Mouse (Mus musculus): ENCODE measurements around the gene Prr19. TPM values are rescaled to one million over a fixed set of nuclear protein-coding genes. Genes with fewer than 3 reads are reported as not detected.

The Prr19 gene
- polyA plus RNA-seq, 1 experiment from 2014 or later: 0.69 TPM

GRCm38 (mm10) chr7:25296945-25297453 is 4.2 kb upstream of the Prr19 start:
- Histone ChIP-seq H3K9me3 (ENCODE audit: control insufficient read depth, low read length) (no peaks in the 10 kb centered on the region), H3K9ac (ENCODE audit: low read depth, low read length) (peak overlapping the region; percentile 83), H3K4me1 (ENCODE audit: control insufficient read depth, insufficient read depth, low read length) (peaks cover 8% of the 10 kb centered on the region), H3K27ac (ENCODE audit: low read depth, low read length) (peak overlapping the region; percentile 93), H3K36me3 (ENCODE audit: control insufficient read depth, insufficient read depth, low read length) (peaks cover 35% of the 10 kb centered on the region), H3K27me3 (ENCODE audit: control insufficient read depth, insufficient read depth, low read length) (no peaks in the 10 kb centered on the region), H3K4me2 (replicated peaks; ENCODE audit: low read depth, low read length) (peak overlapping the region; percentile 81), H3K4me3 (ENCODE audit: low read length) (peak overlapping the region; percentile 83)
- ATAC-seq (ENCODE audit: low FRiP score, low TSS enrichment): no peak; the same call in none of the 2 replicates
- 0% methylated on average over 21 of the region's 21 CpGs for WGBS

- Histone ChIP-seq H3K27me3 (ENCODE audit: control insufficient read depth, insufficient read depth, low read length) (no peaks in the 10 kb centered on the region), H3K4me2 (replicated peaks; ENCODE audit: low read depth, low read length) (peak within 1 kb of the TSS; percentile 81), H3K4me1 (ENCODE audit: control insufficient read depth, insufficient read depth, low read length) (peaks cover 8% of the 10 kb centered on the region), H3K9ac (ENCODE audit: low read depth, low read length) (peak within 1 kb of the TSS; percentile 83), H3K27ac (ENCODE audit: low read depth, low read length) (peak within 1 kb of the TSS; percentile 93), H3K9me3 (ENCODE audit: control insufficient read depth, low read length) (no peaks in the 10 kb centered on the region), H3K4me3 (ENCODE audit: low read length) (peak within 1 kb of the TSS; percentile 83), H3K36me3 (ENCODE audit: control insufficient read depth, insufficient read depth, low read length) (peaks cover 28% of the 10 kb centered on the region)
- under 1% methylated on average over 52 of the region's 52 CpGs for WGBS
- ATAC-seq (ENCODE audit: low FRiP score, low TSS enrichment): peak; percentile 92
Measured at GRCm38 (mm10) chr7:25297454-25298325, 3.5 kb upstream of the Prr19 start, which contains the start of gene Pafah1b3. Pafah1b3 (minus strand) TSS chr7:25297986.

GRCm38 (mm10) chr7:25303003-25303684 is 1.9 kb downstream of the Prr19 start:
- Histone ChIP-seq H3K27me3 (ENCODE audit: control insufficient read depth, insufficient read depth, low read length) (peaks cover 5% of the 10 kb centered on the region; the same call in 1 of the 2 replicates), H3K4me3 (ENCODE audit: low read length) (no peak overlapping the region), H3K4me1 (ENCODE audit: control insufficient read depth, insufficient read depth, low read length) (peaks cover 6% of the 10 kb centered on the region; the same call in 1 of the 2 replicates), H3K36me3 (ENCODE audit: control insufficient read depth, insufficient read depth, low read length) (no peaks in the 10 kb centered on the region), H3K9ac (ENCODE audit: low read depth, low read length) (no peak overlapping the region), H3K27ac (ENCODE audit: low read depth, low read length) (no peak overlapping the region), H3K9me3 (ENCODE audit: control insufficient read depth, low read length) (no peaks in the 10 kb centered on the region), H3K4me2 (replicated peaks; ENCODE audit: low read depth, low read length) (no peak overlapping the region)
- ATAC-seq (ENCODE audit: low FRiP score, low TSS enrichment): no peak
- 68% methylated on average over 9 of the region's 9 CpGs for WGBS

- no peaks in the 10 kb centered on the region for H3K9me3 ChIP-seq (ENCODE audit: control insufficient read depth, low read length)
- no peak overlapping the region for H3K4me3 ChIP-seq (ENCODE audit: low read length)
- H3K4me2 ChIP-seq (replicated peaks; ENCODE audit: low read depth, low read length): no peak overlapping the region
- peaks cover 5% of the 10 kb centered on the region; the same call in 1 of the 2 replicates for H3K27me3 ChIP-seq (ENCODE audit: control insufficient read depth, insufficient read depth, low read length)
- H3K9ac ChIP-seq (ENCODE audit: low read depth, low read length): no peak overlapping the region
- H3K27ac ChIP-seq (ENCODE audit: low read depth, low read length): no peak overlapping the region
- 85% methylated on average over 3 of the region's 3 CpGs for WGBS
- ATAC-seq (ENCODE audit: low FRiP score, low TSS enrichment): no peak
- no peaks in the 10 kb centered on the region for H3K36me3 ChIP-seq (ENCODE audit: control insufficient read depth, insufficient read depth, low read length)
- H3K4me1 ChIP-seq (ENCODE audit: control insufficient read depth, insufficient read depth, low read length): peaks cover 6% of the 10 kb centered on the region; the same call in 1 of the 2 replicates
Measured at GRCm38 (mm10) chr7:25303685-25304006, 2.4 kb downstream of the Prr19 start.

GRCm38 (mm10) chr7:25305481-25305880 is 4.3 kb downstream of the Prr19 start:
- Histone ChIP-seq H3K4me1 (ENCODE audit: control insufficient read depth, insufficient read depth, low read length) (peaks cover 6% of the 10 kb centered on the region; the same call in 1 of the 2 replicates), H3K9ac (ENCODE audit: low read depth, low read length) (no peak overlapping the region; the same call in 1 of the 2 replicates), H3K27ac (ENCODE audit: low read depth, low read length) (no peak overlapping the region), H3K36me3 (ENCODE audit: control insufficient read depth, insufficient read depth, low read length) (no peaks in the 10 kb centered on the region), H3K4me2 (replicated peaks; ENCODE audit: low read depth, low read length) (peak overlapping the region; percentile 71), H3K27me3 (ENCODE audit: control insufficient read depth, insufficient read depth, low read length) (peaks cover 5% of the 10 kb centered on the region; the same call in 1 of the 2 replicates), H3K9me3 (ENCODE audit: control insufficient read depth, low read length) (no peaks in the 10 kb centered on the region), H3K4me3 (ENCODE audit: low read length) (peak overlapping the region; percentile 37)
- WGBS: 2% methylated on average over 2 of the region's 2 CpGs
- no peak for ATAC-seq (ENCODE audit: low FRiP score, low TSS enrichment)

GRCm38 (mm10) chr7:25305956-25306613 is 4.9 kb downstream of the Prr19 start, which contains the start of gene Tmem145:
Tmem145 (plus strand) TSS chr7:25306106.
- Histone ChIP-seq H3K4me3 (ENCODE audit: low read length) (peak within 1 kb of the TSS; percentile 37), H3K4me1 (ENCODE audit: control insufficient read depth, insufficient read depth, low read length) (peaks cover 6% of the 10 kb centered on the region; the same call in 1 of the 2 replicates), H3K27me3 (ENCODE audit: control insufficient read depth, insufficient read depth, low read length) (peaks cover 5% of the 10 kb centered on the region; the same call in 1 of the 2 replicates), H3K9me3 (ENCODE audit: control insufficient read depth, low read length) (no peaks in the 10 kb centered on the region), H3K36me3 (ENCODE audit: control insufficient read depth, insufficient read depth, low read length) (no peaks in the 10 kb centered on the region), H3K27ac (ENCODE audit: low read depth, low read length) (no peak within 1 kb of the TSS), H3K4me2 (replicated peaks; ENCODE audit: low read depth, low read length) (peak within 1 kb of the TSS; percentile 71), H3K9ac (ENCODE audit: low read depth, low read length) (no peak within 1 kb of the TSS; the same call in 1 of the 2 replicates)
- peak; percentile 89 for ATAC-seq (ENCODE audit: low FRiP score, low TSS enrichment)
- under 1% methylated on average over 41 of the region's 47 CpGs for WGBS

- Histone ChIP-seq H3K9me3 (ENCODE audit: control insufficient read depth, low read length) (no peaks in the 10 kb centered on the region), H3K36me3 (ENCODE audit: control insufficient read depth, insufficient read depth, low read length) (no peaks in the 10 kb centered on the region), H3K9ac (ENCODE audit: low read depth, low read length) (no peak overlapping the region), H3K4me3 (ENCODE audit: low read length) (no peak overlapping the region), H3K4me1 (ENCODE audit: control insufficient read depth, insufficient read depth, low read length) (peaks cover 6% of the 10 kb centered on the region; the same call in 1 of the 2 replicates), H3K27ac (ENCODE audit: low read depth, low read length) (no peak overlapping the region), H3K4me2 (replicated peaks; ENCODE audit: low read depth, low read length) (no peak overlapping the region), H3K27me3 (ENCODE audit: control insufficient read depth, insufficient read depth, low read length) (peaks cover 5% of the 10 kb centered on the region; the same call in 1 of the 2 replicates)
- 49% methylated on average over 2 of the region's 2 CpGs for WGBS
- no peak for ATAC-seq (ENCODE audit: low FRiP score, low TSS enrichment)
Measured at GRCm38 (mm10) chr7:25306614-25306996, 5.4 kb downstream of the Prr19 start.

GRCm38 (mm10) chr7:25308702-25309318 is 7.6 kb downstream of the Prr19 start:
- H3K27ac ChIP-seq (ENCODE audit: low read depth, low read length): no peak overlapping the region
- no peak overlapping the region for H3K9ac ChIP-seq (ENCODE audit: low read depth, low read length)
- no peak overlapping the region for H3K4me3 ChIP-seq (ENCODE audit: low read length)
- H3K4me2 ChIP-seq (replicated peaks; ENCODE audit: low read depth, low read length): no peak overlapping the region
- peaks cover 6% of the 10 kb centered on the region; the same call in 1 of the 2 replicates for H3K4me1 ChIP-seq (ENCODE audit: control insufficient read depth, insufficient read depth, low read length)
- WGBS: 62% methylated on average over 17 of the region's 17 CpGs
- no peak for ATAC-seq (ENCODE audit: low FRiP score, low TSS enrichment)
- H3K27me3 ChIP-seq (ENCODE audit: control insufficient read depth, insufficient read depth, low read length): peaks cover 23% of the 10 kb centered on the region
- H3K9me3 ChIP-seq (ENCODE audit: control insufficient read depth, low read length): no peaks in the 10 kb centered on the region
- H3K36me3 ChIP-seq (ENCODE audit: control insufficient read depth, insufficient read depth, low read length): no peaks in the 10 kb centered on the region
